Mouse (Mus musculus): ENCODE results near the gene Foxp1. TPM values are rescaled to one million over a fixed set of nuclear protein-coding genes. Genes with fewer than 3 reads are reported as not detected.

Gene Foxp1
- polyA plus RNA-seq, 1 experiment from 2014 or later: 141 TPM

DNA sequence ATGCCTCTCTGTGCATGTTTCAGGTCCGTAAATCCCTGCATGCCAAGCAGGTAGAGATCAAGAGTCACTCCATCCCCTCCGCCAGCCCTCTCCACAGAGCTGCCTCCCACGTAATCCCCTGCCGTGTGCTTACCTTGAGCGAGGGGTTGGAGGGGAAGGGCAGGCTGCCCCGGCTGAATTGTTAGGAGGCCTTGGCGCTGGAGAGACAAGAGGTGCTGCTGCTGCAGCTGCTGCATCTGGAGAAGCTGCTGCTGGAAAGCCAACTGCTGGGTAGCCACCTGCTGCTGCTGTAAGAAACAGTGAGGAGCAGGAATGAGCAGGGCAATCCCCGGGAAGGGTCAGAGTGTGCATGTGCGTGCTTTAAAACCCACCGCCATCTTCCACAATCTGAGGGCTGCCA is 512.8 kb downstream of the Foxp1 start:
- 0 out of 2 replicates have a peak, but pooled peaks cover 3% of the 10 kb centered on the region for H3K9me3 ChIP-seq
- peaks cover 53% of the 10 kb centered on the region for H3K36me3 ChIP-seq
- H3K27me3 ChIP-seq: peaks cover 17% of the 10 kb centered on the region
- no peak overlapping the region for H3K27ac ChIP-seq
- peaks cover 23% of the 10 kb centered on the region for H3K4me1 ChIP-seq
- no peak overlapping the region for H3K9ac ChIP-seq
- no peak overlapping the region for H3K4me3 ChIP-seq
- no peak overlapping the region for H3K4me2 ChIP-seq (replicated peaks)
- ATAC-seq (ENCODE audit: low FRiP score, low read depth): no peak
- WGBS: 29% methylated on average over 10 of the region's 10 CpGs

DNA sequence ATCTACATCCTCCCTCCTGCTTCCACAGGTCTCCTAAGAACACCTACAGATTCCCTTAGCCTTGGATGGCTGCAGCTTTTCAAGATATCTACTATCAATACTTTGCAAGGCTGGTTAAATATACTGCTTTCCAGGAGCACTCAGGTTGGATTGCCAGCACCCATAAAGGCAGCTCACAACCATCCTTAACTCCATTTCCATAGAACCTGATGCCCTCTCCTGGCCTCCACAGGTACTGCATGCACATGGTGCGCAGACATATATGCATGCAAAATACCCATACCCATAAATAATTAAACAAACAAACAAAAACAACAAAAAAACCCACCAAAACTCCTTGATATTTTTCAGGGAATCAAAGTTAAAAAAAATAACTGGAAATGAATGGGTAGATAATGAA is 514.0 kb downstream of the Foxp1 start:
- peaks cover 7% of the 10 kb centered on the region; the same call in 1 of the 2 replicates for H3K27me3 ChIP-seq
- H3K4me2 ChIP-seq (replicated peaks): no peak overlapping the region
- peaks cover 11% of the 10 kb centered on the region; the same call in 1 of the 2 replicates for H3K4me1 ChIP-seq
- no peak overlapping the region for H3K4me3 ChIP-seq
- H3K27ac ChIP-seq: no peak overlapping the region
- ATAC-seq (ENCODE audit: low FRiP score, low read depth): no peak
- peaks cover 51% of the 10 kb centered on the region for H3K36me3 ChIP-seq
- H3K9me3 ChIP-seq: 0 out of 2 replicates have a peak, but pooled peaks cover 3% of the 10 kb centered on the region
- no peak overlapping the region for H3K9ac ChIP-seq
- 94% methylated on average over 1 of the region's 1 CpGs for WGBS

DNA sequence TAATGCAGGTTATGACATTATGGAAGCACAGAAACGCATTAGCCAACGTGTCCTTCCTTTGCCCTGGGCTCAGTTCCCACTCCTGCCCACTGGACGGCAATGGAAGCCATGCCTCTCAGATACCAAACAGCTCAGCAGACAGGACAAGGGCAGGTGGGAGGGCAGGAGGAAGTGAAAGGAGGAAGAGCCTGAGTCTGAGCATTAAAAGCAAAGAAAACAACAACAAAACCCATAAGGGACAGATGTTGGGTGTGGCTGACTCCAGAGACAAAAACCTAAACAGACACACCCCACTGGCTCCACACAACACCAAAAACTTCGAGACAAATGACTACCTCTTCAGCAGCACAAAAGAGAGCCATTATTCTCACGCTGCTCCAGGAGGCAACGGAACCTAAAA is 515.0 kb downstream of the Foxp1 start:
- no peak for ATAC-seq (ENCODE audit: low FRiP score, low read depth)
- no peak overlapping the region for H3K4me2 ChIP-seq (replicated peaks)
- H3K27me3 ChIP-seq: peaks cover 11% of the 10 kb centered on the region; the same call in 1 of the 2 replicates
- H3K4me3 ChIP-seq: no peak overlapping the region
- peaks cover 5% of the 10 kb centered on the region; the same call in 1 of the 2 replicates for H3K4me1 ChIP-seq
- 82% methylated on average over 6 of the region's 6 CpGs for WGBS
- H3K9me3 ChIP-seq: 0 out of 2 replicates have a peak, but pooled peaks cover 3% of the 10 kb centered on the region
- peaks cover 55% of the 10 kb centered on the region for H3K36me3 ChIP-seq
- H3K9ac ChIP-seq: no peak overlapping the region
- H3K27ac ChIP-seq: no peak overlapping the region

DNA sequence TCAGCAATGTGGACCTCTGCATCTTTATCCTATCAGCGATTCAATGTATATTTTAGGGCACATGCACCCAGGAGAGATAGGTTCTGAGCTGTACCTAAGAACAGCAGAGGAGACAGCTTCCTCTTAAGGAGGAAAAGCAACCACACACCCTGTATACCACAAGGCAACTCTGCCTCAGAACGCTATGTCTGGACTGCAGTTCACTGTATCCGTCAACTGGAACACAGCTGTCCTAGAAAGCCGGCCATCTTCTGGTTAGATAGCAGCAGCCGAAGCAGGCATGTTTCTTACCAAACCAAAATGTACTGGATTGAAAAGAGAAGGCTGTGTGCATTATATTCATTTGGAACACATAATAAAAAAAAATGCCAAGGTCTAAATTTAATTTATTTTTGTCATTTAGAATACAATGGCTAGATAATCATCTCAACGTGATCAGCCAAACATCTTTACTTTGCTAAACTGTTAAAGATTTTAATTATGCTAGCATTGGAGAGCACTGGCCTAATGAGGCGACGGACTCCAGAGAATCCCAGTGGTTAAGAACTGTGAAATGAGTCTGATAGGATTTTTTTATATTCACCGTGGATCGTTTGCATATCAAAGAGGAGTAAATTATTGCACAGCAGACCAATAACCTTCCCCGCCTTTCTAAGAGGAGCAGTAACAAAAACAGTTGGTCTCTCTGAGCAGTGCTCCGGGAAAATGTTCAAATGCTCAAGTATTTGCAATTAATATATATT is 518.1 kb downstream of the Foxp1 start:
- H3K27me3 ChIP-seq: peaks cover 10% of the 10 kb centered on the region; the same call in 1 of the 2 replicates
- H3K4me2 ChIP-seq (replicated peaks): no peak overlapping the region
- H3K4me3 ChIP-seq: no peak overlapping the region
- H3K36me3 ChIP-seq: peaks cover 60% of the 10 kb centered on the region
- no peak overlapping the region for H3K27ac ChIP-seq
- WGBS: 88% methylated on average over 12 of the region's 12 CpGs
- ATAC-seq (ENCODE audit: low FRiP score, low read depth): no peak
- peaks cover 21% of the 10 kb centered on the region for H3K4me1 ChIP-seq
- H3K9ac ChIP-seq: no peak overlapping the region
- 0 out of 2 replicates have a peak, but pooled peaks cover 3% of the 10 kb centered on the region for H3K9me3 ChIP-seq

DNA sequence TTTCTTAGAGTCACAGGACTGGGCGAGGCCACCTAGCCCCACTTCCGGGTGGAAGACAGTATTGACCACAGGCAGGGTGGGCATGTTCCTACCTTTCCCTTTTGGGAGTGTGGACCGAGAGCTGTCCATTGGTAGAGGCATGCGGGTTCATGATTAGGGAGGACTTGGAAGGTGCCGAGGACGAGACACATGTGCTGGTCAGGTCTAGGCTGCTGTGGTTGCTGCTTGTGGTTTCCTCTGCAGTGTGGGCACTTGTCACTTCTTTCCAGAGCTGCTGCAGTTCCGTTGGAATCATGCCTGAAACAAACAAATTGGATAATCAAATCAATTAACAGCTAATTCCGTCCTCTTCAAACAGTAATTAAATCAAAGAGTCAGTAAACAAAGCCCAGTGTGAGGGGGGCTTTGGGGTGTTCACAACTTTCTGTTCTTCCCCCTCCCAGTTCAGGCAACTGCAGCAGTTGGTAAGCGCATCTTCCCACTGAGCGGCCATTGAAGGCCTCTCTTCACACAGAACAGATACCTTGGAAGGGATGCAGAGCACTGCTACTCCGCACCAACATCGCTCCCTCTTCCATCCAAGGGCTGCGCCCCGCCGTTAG is 519.3 kb downstream of the Foxp1 start:
- 81% methylated on average over 15 of the region's 15 CpGs for WGBS
- peaks cover 10% of the 10 kb centered on the region; the same call in 1 of the 2 replicates for H3K27me3 ChIP-seq
- peaks cover 50% of the 10 kb centered on the region for H3K36me3 ChIP-seq
- H3K4me2 ChIP-seq (replicated peaks): no peak overlapping the region
- H3K9ac ChIP-seq: no peak overlapping the region
- H3K4me3 ChIP-seq: no peak overlapping the region
- no peaks in the 10 kb centered on the region for H3K9me3 ChIP-seq
- ATAC-seq (ENCODE audit: low FRiP score, low read depth): no peak
- peaks cover 27% of the 10 kb centered on the region for H3K4me1 ChIP-seq
- H3K27ac ChIP-seq: no peak overlapping the region

DNA sequence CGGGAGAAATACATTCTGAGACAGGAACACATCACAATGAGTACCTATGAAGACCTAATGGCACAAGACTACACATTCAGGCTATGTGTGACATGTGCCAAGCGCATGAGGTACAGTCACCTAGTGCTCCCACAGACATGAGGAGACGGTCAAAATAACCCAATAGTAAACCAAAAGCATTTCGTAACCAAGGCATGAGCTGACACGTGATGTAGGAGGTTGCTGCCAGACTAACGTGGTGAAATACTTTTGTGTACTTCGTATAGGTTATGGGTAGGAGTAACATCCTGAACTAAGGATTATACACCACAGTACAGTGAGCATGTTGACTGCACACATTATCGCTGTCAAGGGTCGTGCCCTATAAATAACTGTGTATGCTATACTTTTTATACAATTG is 520.9 kb downstream of the Foxp1 start:
- H3K4me3 ChIP-seq: no peak overlapping the region
- peaks cover 6% of the 10 kb centered on the region; the same call in 1 of the 2 replicates for H3K27me3 ChIP-seq
- H3K36me3 ChIP-seq: peaks cover 34% of the 10 kb centered on the region
- peaks cover 32% of the 10 kb centered on the region for H3K4me1 ChIP-seq
- no peaks in the 10 kb centered on the region for H3K9me3 ChIP-seq
- H3K4me2 ChIP-seq (replicated peaks): no peak overlapping the region
- no peak overlapping the region for H3K27ac ChIP-seq
- no peak overlapping the region for H3K9ac ChIP-seq
- no peak for ATAC-seq (ENCODE audit: low FRiP score, low read depth)
- WGBS: 89% methylated on average over 9 of the region's 9 CpGs

DNA sequence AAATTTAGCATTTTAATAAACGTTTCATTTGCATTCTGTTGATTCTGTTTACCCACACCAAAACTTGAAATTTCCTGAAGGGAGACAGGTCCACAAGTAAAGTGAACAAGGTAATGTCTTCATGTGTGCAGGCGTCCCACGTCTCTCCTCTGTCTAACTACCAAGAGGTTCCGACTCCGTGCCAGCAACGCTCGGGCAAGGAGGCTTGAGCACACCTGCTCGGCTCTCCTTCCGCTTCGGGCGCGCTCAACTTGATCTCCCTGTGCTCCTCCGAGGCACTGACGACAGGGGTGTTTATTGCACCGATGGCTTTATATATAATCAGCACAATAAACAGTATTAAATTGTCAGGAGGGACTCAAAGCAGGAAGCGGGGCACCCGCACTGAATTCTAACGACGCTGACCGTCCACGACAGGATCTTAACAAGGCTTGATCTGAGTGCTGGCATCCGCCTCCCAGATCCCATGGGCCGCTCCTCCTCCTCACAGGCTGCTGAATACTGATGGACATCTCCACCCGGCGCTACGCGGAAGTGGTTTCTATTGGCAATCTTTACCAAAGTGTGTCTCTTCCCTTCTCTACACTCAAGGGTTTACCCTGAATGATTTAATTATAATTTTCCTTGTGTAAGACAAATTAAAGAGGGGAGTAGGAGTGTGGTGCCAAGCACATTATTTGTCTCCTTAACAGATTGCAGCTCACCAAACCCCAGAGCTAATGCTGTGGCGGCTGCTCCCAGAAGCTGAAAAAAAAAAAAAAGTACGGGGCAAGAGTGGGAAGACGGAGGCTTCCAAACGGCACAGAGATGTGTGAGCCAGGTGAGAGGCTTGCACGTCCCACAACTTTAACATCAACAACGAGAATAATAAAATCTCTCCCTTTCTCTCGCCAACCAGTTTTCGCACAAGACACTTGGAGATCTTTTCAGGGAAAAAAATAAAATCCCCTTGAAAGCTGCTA is 523.3 kb downstream of the Foxp1 start:
- peaks cover 6% of the 10 kb centered on the region; the same call in 1 of the 2 replicates for H3K27me3 ChIP-seq
- WGBS: 53% methylated on average over 35 of the region's 35 CpGs

DNA sequence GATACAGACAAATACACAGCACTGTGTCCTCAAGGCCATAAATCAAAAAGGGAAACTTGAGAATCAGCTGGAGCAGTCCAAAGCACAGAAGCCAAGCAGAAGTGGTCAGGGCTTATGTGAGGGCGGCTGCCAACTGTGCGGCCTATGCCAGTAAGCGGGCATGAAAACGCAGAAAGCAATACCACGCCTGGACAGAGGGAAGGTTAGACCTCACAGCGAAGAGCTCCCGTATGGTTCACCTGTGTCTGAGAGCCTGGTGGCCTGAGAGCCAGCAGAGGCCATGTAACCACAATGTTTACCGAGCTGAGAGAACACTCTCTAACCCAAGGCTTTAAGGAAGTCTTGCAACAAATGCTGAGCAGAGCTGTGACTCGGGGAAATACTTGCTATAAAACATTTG is 524.8 kb downstream of the Foxp1 start:
- Histone ChIP-seq H3K27me3 (peaks cover 3% of the 10 kb centered on the region; the same call in 1 of the 2 replicates), H3K4me2 (replicated peaks) (no peak overlapping the region), H3K36me3 (peaks cover 15% of the 10 kb centered on the region), H3K4me1 (peaks cover 44% of the 10 kb centered on the region), H3K9me3 (no peaks in the 10 kb centered on the region), H3K4me3 (no peak overlapping the region), H3K27ac (no peak overlapping the region), H3K9ac (no peak overlapping the region)
- 72% methylated on average over 9 of the region's 9 CpGs for WGBS
- no peak for ATAC-seq (ENCODE audit: low FRiP score, low read depth)

More for the DNA sequence above, 523.3 kb downstream of the Foxp1 start:
- Histone ChIP-seq H3K27ac (no peak overlapping the region), H3K4me1 (peaks cover 40% of the 10 kb centered on the region), H3K36me3 (peaks cover 26% of the 10 kb centered on the region), H3K9ac (0 out of 2 replicates have a peak overlapping the region, but pooled peaks have one; percentile 13), H3K9me3 (no peaks in the 10 kb centered on the region), H3K4me2 (replicated peaks) (no peak overlapping the region), H3K4me3 (no peak overlapping the region)
- no peak for ATAC-seq (ENCODE audit: low FRiP score, low read depth)

DNA sequence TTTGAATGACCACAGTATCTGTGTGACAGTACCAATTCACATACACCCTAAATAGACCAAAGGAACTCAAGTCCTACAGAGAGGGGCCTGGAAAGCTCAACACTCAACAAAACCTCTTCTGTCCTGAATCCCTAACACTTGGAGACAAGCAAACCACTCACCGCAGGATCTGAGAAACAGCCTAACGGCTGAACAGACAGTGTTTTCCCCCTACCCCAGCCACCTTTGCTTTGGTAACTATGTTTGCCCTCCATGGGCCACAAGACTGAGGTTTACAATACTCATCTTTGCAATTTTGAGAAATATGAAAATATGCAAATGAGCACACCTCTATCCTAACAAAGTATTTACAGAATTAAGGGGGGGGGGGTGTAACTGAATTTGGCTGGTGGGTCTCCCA is 525.7 kb downstream of the Foxp1 start:
- Histone ChIP-seq H3K9me3 (no peaks in the 10 kb centered on the region), H3K27ac (no peak overlapping the region), H3K36me3 (peaks cover 6% of the 10 kb centered on the region), H3K4me1 (peaks cover 44% of the 10 kb centered on the region), H3K9ac (no peak overlapping the region), H3K4me3 (no peak overlapping the region), H3K27me3 (no peaks in the 10 kb centered on the region), H3K4me2 (replicated peaks) (no peak overlapping the region)
- ATAC-seq (ENCODE audit: low FRiP score, low read depth): no peak
- WGBS: 84% methylated on average over 2 of the region's 2 CpGs

DNA sequence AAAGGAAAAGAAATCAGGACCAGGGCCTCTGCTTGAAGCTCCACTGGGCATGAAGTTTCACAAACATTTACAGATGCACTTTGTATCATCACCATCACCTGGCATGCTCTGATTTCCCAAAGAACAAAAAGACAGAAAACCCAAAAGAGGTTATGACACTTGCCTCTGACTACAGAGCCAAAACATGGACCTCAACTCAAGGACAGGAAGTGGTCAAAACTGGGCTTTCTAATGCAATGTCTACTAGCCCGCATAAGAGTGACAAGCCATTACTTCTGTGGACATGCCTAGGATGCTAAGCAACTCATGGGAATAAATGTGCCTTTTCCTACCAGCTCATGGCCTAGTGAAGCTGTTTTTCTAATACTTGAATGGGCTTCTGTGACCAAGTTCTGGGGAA is 526.2 kb downstream of the Foxp1 start:
- H3K27me3 ChIP-seq: no peaks in the 10 kb centered on the region
- no peak overlapping the region for H3K9ac ChIP-seq
- no peak overlapping the region for H3K4me2 ChIP-seq (replicated peaks)
- peaks cover 1% of the 10 kb centered on the region; the same call in 1 of the 2 replicates for H3K36me3 ChIP-seq
- H3K4me3 ChIP-seq: no peak overlapping the region
- H3K27ac ChIP-seq: no peak overlapping the region
- H3K9me3 ChIP-seq: no peaks in the 10 kb centered on the region
- 95% methylated on average over 1 of the region's 1 CpGs for WGBS
- peaks cover 40% of the 10 kb centered on the region for H3K4me1 ChIP-seq
- no peak for ATAC-seq (ENCODE audit: low FRiP score, low read depth)

DNA sequence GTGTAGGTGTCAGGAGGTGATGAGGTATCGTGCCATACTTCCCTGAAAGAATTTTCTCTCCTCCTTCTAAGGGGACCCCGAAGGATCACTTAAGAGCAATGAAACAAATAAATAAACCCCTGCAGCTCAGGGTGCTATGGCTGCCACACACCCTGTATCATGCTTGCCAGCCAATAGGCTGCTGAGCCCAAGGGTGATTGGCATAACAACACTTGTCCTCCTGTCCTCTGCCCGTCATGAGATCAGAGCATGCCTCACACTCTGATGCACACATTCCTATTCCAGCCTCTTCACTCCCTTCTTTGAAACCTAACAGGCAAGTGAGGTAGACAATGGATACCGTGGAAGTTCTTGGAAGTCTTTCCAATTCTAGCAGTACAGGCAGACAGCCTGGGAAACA is 526.8 kb downstream of the Foxp1 start:
- no peaks in the 10 kb centered on the region for H3K9me3 ChIP-seq
- H3K4me1 ChIP-seq: peaks cover 33% of the 10 kb centered on the region
- H3K36me3 ChIP-seq: no peaks in the 10 kb centered on the region; the same call in 1 of the 2 replicates
- no peak overlapping the region for H3K4me3 ChIP-seq
- H3K9ac ChIP-seq: no peak overlapping the region
- no peaks in the 10 kb centered on the region for H3K27me3 ChIP-seq
- no peak; the same call in 1 of the 2 replicates for ATAC-seq (ENCODE audit: low FRiP score, low read depth)
- no peak overlapping the region for H3K4me2 ChIP-seq (replicated peaks)
- no peak overlapping the region for H3K27ac ChIP-seq
- 74% methylated on average over 4 of the region's 4 CpGs for WGBS
